Mouse (Mus musculus): ENCODE data around the gene Slc12a9.

Gene Slc12a9

DNA sequence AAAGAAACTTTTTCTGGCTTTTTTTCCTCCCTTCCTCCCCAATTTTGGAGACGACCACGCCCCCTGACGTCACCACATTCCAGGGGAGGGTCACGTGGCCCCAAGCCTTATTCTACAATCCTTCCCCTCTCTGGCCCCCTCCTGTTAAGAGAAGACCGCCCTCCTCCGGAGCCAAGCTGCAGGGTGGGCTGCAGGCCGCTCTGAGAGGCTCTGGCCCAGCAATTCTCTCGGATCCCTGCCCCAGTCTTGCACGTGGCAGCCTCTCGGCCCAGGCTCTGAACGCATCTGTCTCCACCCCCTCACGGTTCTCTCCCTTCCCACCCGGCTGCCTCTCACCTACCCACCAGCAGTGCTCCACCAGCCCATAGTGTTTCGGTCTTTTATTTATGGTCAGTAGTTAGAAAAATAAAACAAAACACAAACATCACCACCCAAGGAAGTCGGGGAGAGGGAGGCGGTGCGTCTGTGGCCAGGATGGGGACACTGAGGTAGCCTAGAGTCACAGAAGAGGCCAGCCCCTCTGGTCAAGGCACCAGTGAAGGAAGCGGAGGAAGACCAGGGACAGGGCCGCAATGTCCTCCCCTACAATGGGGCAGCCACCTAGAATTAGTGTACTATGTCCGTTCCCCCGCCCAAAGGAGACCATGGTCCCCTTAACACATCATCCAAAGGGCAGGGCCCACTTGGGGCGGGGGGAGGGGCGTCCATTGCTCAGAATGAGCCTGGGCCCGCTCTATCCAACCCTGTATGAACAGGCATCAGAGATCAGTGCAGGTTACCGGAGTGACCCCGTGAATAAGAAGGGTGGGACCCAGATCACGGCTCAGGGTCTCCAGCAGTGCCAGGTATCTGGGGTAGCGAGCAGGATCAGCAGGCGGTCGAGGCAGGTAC is 19.0 kb downstream of the Slc12a9 start, which contains the start of gene Trip6:
Gene Trip6 (minus strand): TSS at position 212 of the 891 bp plus-strand sequence.
- in situ Hi-C loops (cut with MboI, MseI): loop anchor here (25.0 kb wide), 1 partner anchor 752 kb away; the partner anchor contains the start of gene Cux1

GRCm38 (mm10) chr5:137313466-137314192 is 19.8 kb downstream of the Slc12a9 start:
- in situ Hi-C loops (cut with MboI, MseI): loop anchor here (25.0 kb wide), 1 partner anchor 751 kb away; the partner anchor contains the start of gene Cux1

GRCm38 (mm10) chr5:137308356-137308755 is 25.0 kb downstream of the Slc12a9 start:
- in situ Hi-C loops (cut with MboI, MseI): loop anchor here (25.0 kb wide), 1 partner anchor 746 kb away; the partner anchor contains the start of gene Cux1

DNA sequence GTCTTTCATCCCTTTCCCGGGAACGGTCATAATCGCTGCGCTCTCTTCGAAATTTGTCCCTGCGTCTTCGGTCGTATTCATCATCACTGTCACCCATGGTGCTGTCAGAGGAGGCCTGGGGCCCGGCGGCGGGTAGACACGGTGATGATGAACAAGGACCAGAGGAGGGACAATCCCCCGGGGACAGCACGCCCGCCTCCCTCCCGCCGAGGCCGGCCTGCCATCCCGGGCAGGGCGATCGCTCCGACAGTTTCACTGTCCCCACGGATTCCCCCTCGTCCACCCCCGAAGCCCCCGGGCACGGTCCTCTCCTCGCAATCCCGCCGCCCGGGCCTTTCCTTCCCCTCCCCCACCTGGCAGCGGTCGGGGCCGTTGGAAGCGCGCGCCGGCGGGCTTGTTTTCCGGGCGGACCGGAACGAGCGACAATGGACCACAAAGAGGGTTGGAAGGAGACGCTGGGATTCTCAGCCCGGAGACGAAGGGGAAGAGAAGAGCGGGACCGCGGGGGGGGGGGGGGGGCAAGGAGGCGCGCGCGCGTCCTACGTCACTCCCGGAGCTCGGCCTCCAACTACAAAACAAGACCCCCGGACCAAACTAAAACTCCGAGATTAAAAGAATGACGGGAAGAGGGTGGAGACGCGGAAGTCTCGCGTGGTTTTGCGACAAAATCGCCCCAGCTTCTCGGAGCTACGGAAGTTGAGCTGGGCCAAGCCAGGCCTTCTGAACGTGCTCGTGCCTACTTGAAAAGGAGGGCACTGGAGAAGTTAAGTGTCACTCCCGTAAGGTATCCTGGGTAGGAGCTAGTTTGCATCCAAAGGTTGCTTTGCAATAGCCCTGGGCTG is 26.1 kb downstream of the Slc12a9 start, which contains the start of gene Srrt:
Gene Srrt (minus strand): TSS at position 604 of the 842 bp plus-strand sequence.
- in situ Hi-C loops (cut with MboI, MseI): loop anchor here (25.0 kb wide), 1 partner anchor 745 kb away; the partner anchor contains the start of gene Cux1

GRCm38 (mm10) chr5:137306439-137307005 is 26.9 kb downstream of the Slc12a9 start:
- in situ Hi-C loops (cut with MboI, MseI): loop anchor here (25.0 kb wide), 1 partner anchor 744 kb away; the partner anchor contains the start of gene Cux1

DNA sequence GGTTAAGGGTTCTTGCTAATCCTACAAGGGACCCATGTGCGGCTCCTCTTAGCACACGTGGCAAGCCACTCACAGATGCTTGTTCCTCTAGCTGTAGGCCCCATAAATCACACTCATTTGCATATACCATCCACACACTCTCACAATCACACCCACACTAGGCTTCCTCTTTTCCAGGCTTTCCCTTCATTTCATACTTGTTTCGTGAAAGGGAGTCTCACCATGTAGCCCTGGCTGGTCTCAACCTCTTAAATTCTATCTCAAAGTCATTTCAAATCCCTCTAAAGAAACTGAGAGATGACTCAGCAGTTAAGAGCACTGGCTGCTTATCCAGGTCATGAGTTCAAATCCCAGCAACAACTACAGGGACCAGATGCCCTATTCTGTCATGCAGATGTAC is 27.6 kb downstream of the Slc12a9 start:
- in situ Hi-C loops (cut with MboI, MseI): loop anchor here (25.0 kb wide), 1 partner anchor 744 kb away; the partner anchor contains the start of gene Cux1

DNA sequence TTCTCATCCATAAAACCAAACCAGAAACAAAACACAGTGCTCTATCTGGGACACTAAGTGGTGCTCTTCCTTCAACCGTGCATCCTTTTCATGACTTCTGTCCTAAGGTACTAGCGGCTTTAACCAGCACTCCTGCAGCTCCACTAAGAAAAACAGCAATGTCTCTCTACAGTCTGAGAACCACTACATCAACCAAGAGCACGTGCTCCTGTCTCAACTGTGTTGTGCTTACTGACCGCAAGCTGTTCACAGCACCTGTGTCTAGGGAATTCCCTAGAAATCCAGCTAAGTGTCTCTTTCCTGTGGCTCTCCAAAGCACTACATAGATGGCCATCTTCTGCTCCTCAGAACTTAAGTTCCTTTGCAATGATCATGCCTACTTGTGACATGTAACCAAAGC is 28.6 kb downstream of the Slc12a9 start:
- in situ Hi-C loops (cut with MboI, MseI): loop anchor here (25.0 kb wide), 1 partner anchor 743 kb away; the partner anchor contains the start of gene Cux1

DNA sequence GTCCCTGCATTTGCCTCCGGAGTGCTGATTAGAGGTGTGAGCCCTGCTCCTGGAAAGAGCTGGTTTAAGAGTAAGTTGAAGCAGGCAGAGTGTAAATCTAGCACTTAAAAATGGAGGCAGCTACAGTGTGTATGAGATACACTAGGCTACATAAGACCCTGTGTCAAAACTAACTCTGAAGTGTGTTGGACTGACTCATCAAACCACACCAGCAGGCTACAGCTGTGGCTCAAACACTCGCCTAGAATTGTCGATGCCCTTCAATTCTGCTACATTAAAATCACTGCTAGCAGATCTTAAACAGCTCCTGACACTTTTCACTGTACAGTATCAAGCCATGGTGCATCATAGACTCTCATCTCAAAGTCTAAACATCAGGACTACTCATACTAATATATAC is 29.2 kb downstream of the Slc12a9 start:
- in situ Hi-C loops (cut with MboI, MseI): loop anchor here (25.0 kb wide), 1 partner anchor 742 kb away; the partner anchor contains the start of gene Cux1

DNA sequence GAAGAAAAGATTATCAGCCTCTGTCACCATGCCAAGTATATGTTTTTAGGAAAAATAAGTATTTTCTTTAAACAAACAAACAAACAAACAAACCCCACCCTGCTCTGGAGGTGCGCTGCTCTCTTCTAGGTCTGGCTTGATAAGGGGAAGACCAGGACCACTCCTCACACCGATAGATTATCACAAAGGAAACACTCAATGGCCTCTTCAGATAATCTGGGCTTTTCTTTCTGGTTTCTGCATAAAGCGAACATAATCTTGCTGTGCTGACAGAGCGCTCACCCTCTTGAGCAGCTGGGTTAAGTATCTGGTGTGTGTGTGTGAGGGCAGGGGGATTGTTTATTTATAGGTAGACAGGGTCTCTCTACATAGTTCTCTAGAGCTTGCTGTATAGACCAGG is 29.8 kb downstream of the Slc12a9 start:
- in situ Hi-C loops (cut with MboI, MseI): loop anchor here (25.0 kb wide), 1 partner anchor 741 kb away; the partner anchor contains the start of gene Cux1

- in situ Hi-C loops (cut with MboI, MseI): loop anchor here (25.0 kb wide), 1 partner anchor 739 kb away; the partner anchor contains the start of gene Cux1
These were observed 32.1 kb downstream of the Slc12a9 start for GRCm38 (mm10) chr5:137301253-137301652.

DNA sequence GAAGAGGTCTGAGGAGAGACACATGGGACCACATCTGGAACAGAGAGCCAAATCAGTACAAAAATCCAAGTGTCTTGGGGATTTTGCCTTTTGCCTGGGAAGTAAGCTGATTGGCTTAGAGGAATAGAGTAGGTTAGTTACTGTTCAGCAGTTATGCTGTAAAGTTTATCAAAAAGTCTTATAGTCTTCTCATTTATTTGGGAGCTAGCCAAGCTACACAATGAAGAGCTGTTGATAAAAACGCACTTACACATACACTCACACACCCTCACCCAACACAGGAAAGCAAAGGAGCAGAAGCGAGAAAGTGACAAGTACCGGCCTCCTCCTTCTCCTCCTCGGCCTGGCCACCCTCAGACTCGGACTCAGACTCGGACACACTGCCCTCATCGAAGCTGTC is 34.2 kb downstream of the Slc12a9 start:
- in situ Hi-C loops (cut with MboI, MseI): loop anchor here (10.0 kb wide), 1 partner anchor 306 kb away; the partner anchor contains the start of gene Mospd3

DNA sequence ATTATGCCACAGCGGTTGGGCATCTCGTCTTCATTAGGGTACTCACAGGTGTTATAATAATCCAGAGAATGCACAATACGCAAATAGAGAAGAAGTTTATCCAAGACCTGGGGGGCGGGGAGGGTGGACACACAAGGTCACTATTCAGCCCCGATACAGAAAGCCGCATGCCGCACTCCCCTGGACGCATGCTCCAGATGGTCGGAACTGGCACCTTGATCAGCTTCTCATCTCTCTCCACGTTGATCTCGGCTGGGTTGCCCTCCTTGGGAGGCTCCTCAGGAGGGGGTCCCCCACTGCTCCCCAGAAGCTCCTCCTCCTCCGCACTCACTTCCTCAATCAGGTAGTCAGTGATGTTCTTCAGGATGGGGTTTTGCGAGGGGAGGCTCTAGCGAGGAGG is 36.3 kb downstream of the Slc12a9 start:
- in situ Hi-C loops (cut with MboI, MseI): loop anchor here (10.0 kb wide), 1 partner anchor 308 kb away; the partner anchor contains the start of gene Mospd3

DNA sequence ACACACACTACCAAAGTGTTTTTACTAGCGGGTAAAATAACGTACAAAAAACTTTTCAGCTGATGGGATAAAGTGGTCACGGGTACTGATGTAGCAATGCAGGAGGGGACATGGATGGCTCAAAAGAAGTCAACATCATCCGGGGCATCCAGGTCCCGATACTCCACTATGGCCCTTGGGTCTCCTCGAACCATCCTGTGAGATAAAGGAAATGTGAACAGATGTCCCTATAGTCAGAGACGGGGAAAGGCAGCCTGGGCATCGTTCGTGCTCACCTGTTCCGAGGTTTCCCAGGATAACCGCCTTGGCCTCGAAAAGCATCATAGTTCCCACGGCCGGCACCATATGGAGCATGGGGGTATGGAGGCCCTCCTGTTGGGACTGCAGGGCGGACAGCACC is 37.7 kb downstream of the Slc12a9 start:
- in situ Hi-C loops (cut with MboI, MseI): loop anchor here (10.0 kb wide), 1 partner anchor 309 kb away; the partner anchor contains the start of gene Mospd3

- in situ Hi-C loops (cut with MboI, MseI): loop anchor here (10.0 kb wide), 1 partner anchor 310 kb away; the partner anchor contains the start of gene Mospd3
These were observed 38.1 kb downstream of the Slc12a9 start for GRCm38 (mm10) chr5:137295296-137295695.

- in situ Hi-C loops (cut with MboI, MseI): loop anchor here (10.0 kb wide), 1 partner anchor 310 kb away; the partner anchor contains the start of gene Mospd3
These were observed 38.7 kb downstream of the Slc12a9 start for GRCm38 (mm10) chr5:137294744-137295093.

GRCm38 (mm10) chr5:137293839-137294743 is 39.3 kb downstream of the Slc12a9 start, which contains the start of gene Ufsp1:
Gene Ufsp1, plus strand, starts transcription at chr5:137294629.
- in situ Hi-C loops (cut with MboI, MseI): loop anchor here (10.0 kb wide), 1 partner anchor 311 kb away; the partner anchor contains the start of gene Mospd3

- in situ Hi-C loops (cut with MboI, MseI): loop anchor here (10.0 kb wide), 1 partner anchor 312 kb away; the partner anchor contains the start of gene Mospd3
These were observed 40.1 kb downstream of the Slc12a9 start for GRCm38 (mm10) chr5:137293282-137293681.

GRCm38 (mm10) chr5:137291381-137291926 is 41.9 kb downstream of the Slc12a9 start:
- in situ Hi-C loops (cut with MboI, MseI): loop anchor here (10.0 kb wide), 1 partner anchor 313 kb away; the partner anchor contains the start of gene Mospd3

All from T-helper 2 cell (primary cell).